10 mouse cellular contexts compared by ENCODE assay signal in the genomic region with DNA sequence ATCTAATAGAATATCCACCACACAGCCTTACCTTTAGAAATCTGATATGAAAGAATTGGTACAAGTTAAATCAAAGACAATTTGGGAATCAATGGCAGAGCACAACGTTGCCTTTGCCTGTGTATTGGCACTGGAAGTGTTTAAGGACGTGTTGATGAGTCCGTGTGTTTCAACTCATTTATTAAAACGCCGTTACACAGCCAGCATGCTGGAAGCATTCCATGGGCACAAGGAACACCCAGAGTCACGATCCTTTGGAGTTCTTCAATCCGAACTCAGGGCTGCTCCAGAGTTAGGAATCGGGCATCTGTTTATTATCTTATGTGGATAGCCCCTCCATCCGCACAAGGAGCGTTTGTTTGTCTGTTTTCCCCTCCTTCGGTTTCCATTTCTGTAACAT.
"Had no signal": no experiment of that assay in that cellular context is flagged by ENCODE, and none has a peak within 500 bp of the region (broad histone marks: within the 10 kb centered on the region; RNA-seq: fewer than 3 reads in every experiment).

No protein-coding gene starts in this region.

- ATAC-seq: lung, postnatal 0 days had no signal

- H3K27me3 ChIP-seq: liver, embryonic 15.5 days had no signal

- H3K9ac ChIP-seq: liver, embryonic 15.5 days had no signal

- H3K4me3 ChIP-seq: limb, embryonic 10.5 days; liver, embryonic 15.5 days had no signal

- DNase-seq: kidney, adult 18-20 months; kidney, postnatal 10 days; lung, adult 2 months; lung, postnatal 36 days; thymus, postnatal 4 days had no signal

- H3K4me1 ChIP-seq: liver, embryonic 15.5 days had no signal

- H3K27ac ChIP-seq: limb, embryonic 10.5 days; liver, embryonic 15.5 days; stomach, postnatal 0 days had no signal

- H3K4me2 ChIP-seq: liver, embryonic 11.5 days; liver, embryonic 15.5 days had no signal

- H3K9me3 ChIP-seq: limb, embryonic 10.5 days; liver, embryonic 15.5 days had no signal

- H3K36me3 ChIP-seq: limb, embryonic 10.5 days; liver, embryonic 15.5 days had no signal
